ENCODE assay signal across 9 mouse cellular contexts in the genomic region with DNA sequence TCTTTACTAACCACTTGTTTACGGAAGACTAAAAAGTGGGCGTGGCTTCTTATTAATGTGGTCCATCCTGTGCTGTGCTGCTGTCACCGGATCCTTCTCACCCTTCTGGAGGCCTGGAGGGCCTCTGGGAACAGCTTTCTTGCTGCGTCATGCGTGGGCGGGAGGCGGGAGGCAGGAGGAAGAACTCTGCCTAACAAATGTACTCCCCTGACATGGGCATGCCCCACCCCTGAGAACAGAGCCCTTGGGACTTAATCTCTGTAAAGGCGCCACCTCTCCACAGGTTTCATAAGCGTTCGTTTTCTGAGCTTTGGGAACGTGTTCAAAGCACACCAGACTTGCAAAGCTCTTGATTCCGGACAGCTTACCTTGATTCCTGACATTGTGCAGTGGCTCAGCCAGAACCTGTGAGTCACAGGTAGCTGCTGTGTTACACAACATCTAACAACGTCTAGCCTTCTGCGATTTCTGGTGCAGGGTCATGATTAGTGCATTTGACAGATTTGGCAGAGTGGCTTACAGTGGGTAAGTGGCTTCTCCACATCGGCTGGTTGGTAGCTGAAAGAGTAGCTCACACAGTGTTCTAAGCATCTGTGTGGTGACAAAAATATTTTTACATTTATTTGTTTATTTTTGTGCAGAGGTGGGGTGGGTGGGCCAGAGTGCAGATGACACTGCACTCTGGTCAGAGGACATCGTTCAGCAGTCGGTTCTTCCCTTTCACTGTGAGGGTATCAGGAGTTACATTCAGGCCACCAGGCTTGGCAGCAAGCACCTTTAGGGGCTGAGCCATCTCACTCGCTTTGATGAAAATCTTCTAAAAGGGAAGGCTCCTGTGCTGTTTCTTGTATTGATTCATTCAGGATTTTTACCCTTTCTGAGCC. TPM values are rescaled to one million over a fixed set of nuclear protein-coding genes. Genes with fewer than 3 reads are reported as not detected.
DNase-seq lines count a peak whose midpoint lies in the region; ATAC-seq lines count a peak whose summit lies in the region.
"Had no signal": no experiment of that assay in that cellular context is flagged by ENCODE, and none has a peak within 500 bp of the region (broad histone marks: within the 10 kb centered on the region; RNA-seq: fewer than 3 reads in every experiment).

No protein-coding gene starts in this region.

- DNase-seq in 3134 (ENCODE audit: extremely low read depth, insufficient read length, low spot score) = peak; percentile 73
- DNase-seq in ES-CJ7 (ENCODE audit: low read depth, low spot score) = peak; percentile 68
- DNase-seq in embryonic facial prominence, embryonic 14.5 days (ENCODE audit: low spot score) = peak; percentile 83
- no peak for DNase-seq in liver, embryonic 13.5 days
- DNase-seq in urinary bladder, postnatal 36 days (ENCODE audit: low spot score in 2 of 2) = peak; percentile 41 to 50
- DNase-seq in cerebellum, postnatal 36 days = no peak
- DNase-seq in left cerebral cortex, postnatal 25 days (ENCODE audit: low spot score in 2 of 2) = no peak
- DNase-seq in gastrocnemius, postnatal 10 days = no peak

- no peaks in the 10 kb centered on the region for H3K4me1 ChIP-seq in embryonic facial prominence, embryonic 14.5 days (ENCODE audit: control insufficient read depth, insufficient read depth, low read length)
- no peaks in the 10 kb centered on the region for H3K4me1 ChIP-seq in liver, embryonic 13.5 days (replicated peaks)

- intact Hi-C loops in left cerebral cortex, postnatal 25 days (cut with DNase I) = no loop called here

- H3K9ac ChIP-seq in embryonic facial prominence, embryonic 14.5 days (ENCODE audit: low read depth, low read length) = no peak overlapping the region
- no peak overlapping the region for H3K9ac ChIP-seq in liver, embryonic 13.5 days

- no peak overlapping the region for H3K4me2 ChIP-seq in embryonic facial prominence, embryonic 14.5 days (ENCODE audit: low read depth, low read length)
- no peak overlapping the region for H3K4me2 ChIP-seq in liver, embryonic 13.5 days

- H3K27me3 ChIP-seq in embryonic facial prominence, embryonic 14.5 days (replicated peaks; ENCODE audit: control insufficient read depth, insufficient read depth, low read length) = no peaks in the 10 kb centered on the region
- no peaks in the 10 kb centered on the region for H3K27me3 ChIP-seq in liver, embryonic 13.5 days

- H3K27ac ChIP-seq in embryonic facial prominence, embryonic 14.5 days (replicated peaks; ENCODE audit: low read depth, low read length) = no peak overlapping the region
- no peak overlapping the region for H3K27ac ChIP-seq in liver, embryonic 13.5 days

- WGBS in embryonic facial prominence, embryonic 14.5 days = 44% methylated on average over 18 of the region's 18 CpGs
- WGBS in liver, embryonic 13.5 days (ENCODE audit: insufficient replicate concordance) = 40% methylated on average over 18 of the region's 18 CpGs

- peak; percentile 93 for ATAC-seq in embryonic facial prominence, embryonic 14.5 days (ENCODE audit: low read depth)
- peak; percentile 39; the same call in 1 of the 2 replicates for ATAC-seq in liver, embryonic 13.5 days (ENCODE audit: low read depth)

- H3K36me3 ChIP-seq in embryonic facial prominence, embryonic 14.5 days (ENCODE audit: control insufficient read depth, insufficient read depth, low read length) = no peaks in the 10 kb centered on the region
- H3K36me3 ChIP-seq in liver, embryonic 13.5 days = no peaks in the 10 kb centered on the region

- 0 out of 2 replicates have a peak, but pooled peaks cover 4% of the 10 kb centered on the region for H3K9me3 ChIP-seq in embryonic facial prominence, embryonic 14.5 days (ENCODE audit: control insufficient read depth, low read length)
- no peaks in the 10 kb centered on the region for H3K9me3 ChIP-seq in liver, embryonic 13.5 days (replicated peaks)

- H3K4me3 ChIP-seq in embryonic facial prominence, embryonic 14.5 days (ENCODE audit: low read depth, low read length) = no peak overlapping the region
- H3K4me3 ChIP-seq in liver, embryonic 13.5 days (replicated peaks) = no peak overlapping the region

RNA-seq across cellular contexts. Expression of a gene that starts 2.1 kb away (rescaled TPM):
- 0.89 and 1.8 TPM in 2 replicates for polyA plus RNA-seq in embryonic facial prominence, embryonic 14.5 days (2014; fragmentation: Nextera tagmentation; extraction: Ambion mirVana)
- 0.80 and 0.86 TPM in 2 replicates for polyA plus RNA-seq in liver, embryonic 13.5 days (2015; fragmentation: Nextera tagmentation; extraction: Ambion mirVana)
- total RNA-seq in left cerebral cortex, postnatal 25 days (2021) = not detected
- under 1 TPM in 1 of 2 experiments, not detected in 1; 0.54 TPM for total RNA-seq in gastrocnemius, postnatal 10 days (2021)
- total RNA-seq: neutrophil, adult 5-6 weeks had no signal

RNA-seq across cellular contexts. Expression of a gene that starts 29.1 kb away (rescaled TPM):
- polyA plus RNA-seq in embryonic facial prominence, embryonic 14.5 days (2014; fragmentation: Nextera tagmentation; extraction: Ambion mirVana) = 0.16 TPM in 1 of 2 replicates, not detected in the other
- polyA plus RNA-seq in liver, embryonic 13.5 days (2015; fragmentation: Nextera tagmentation; extraction: Ambion mirVana) = 513 TPM in 2 replicates
- not detected for total RNA-seq in left cerebral cortex, postnatal 25 days (2021)
- total RNA-seq in gastrocnemius, postnatal 10 days (2021) = 10 to 100 TPM in 1 of 2 experiments, under 1 TPM in 1; 0.49 to 16.1 TPM
- total RNA-seq: neutrophil, adult 5-6 weeks had no signal

RNA-seq across cellular contexts. Expression of a gene that starts 30.7 kb away (rescaled TPM):
- polyA plus RNA-seq in embryonic facial prominence, embryonic 14.5 days (2014; fragmentation: Nextera tagmentation; extraction: Ambion mirVana) = not detected in 2 replicates
- 0.32 and 0.43 TPM in 2 replicates for polyA plus RNA-seq in liver, embryonic 13.5 days (2015; fragmentation: Nextera tagmentation; extraction: Ambion mirVana)
- not detected for total RNA-seq in left cerebral cortex, postnatal 25 days (2021)
- under 1 TPM in 1 of 2 experiments, not detected in 1; 0.34 TPM for total RNA-seq in gastrocnemius, postnatal 10 days (2021)
- total RNA-seq: neutrophil, adult 5-6 weeks had no signal

Comparison
In these comparisons a context has a peak if more than half of its experiments do, and no peak if none do; other contexts are left out.
1. DNase-seq: peak in 3134 (single experiment), ES-CJ7 (single experiment), embryonic facial prominence, embryonic 14.5 days (single experiment) and urinary bladder, postnatal 36 days (2 of 2); none in liver, embryonic 13.5 days (single experiment), cerebellum, postnatal 36 days (0 of 2), left cerebral cortex, postnatal 25 days (0 of 2) and gastrocnemius, postnatal 10 days (single experiment).